Mouse (Mus musculus) megakaryocyte, embryonic 14.5 days (primary cell): ENCODE data around the gene Rps28. TPM values are rescaled to one million over a fixed set of nuclear protein-coding genes. Genes with fewer than 3 reads are reported as not detected.

Experiments used
- H3K27me3 ChIP-seq: replicated peaks from 2 replicates; pipeline ENCODE3; 2012; ENCODE audit warnings: inconsistent platforms
- H3K36me3 ChIP-seq: replicated peaks from 2 replicates; pipeline ENCODE3; 2012; ENCODE audit warnings: low read length, inconsistent platforms, mixed read lengths
- H3K4me1 ChIP-seq: 2 replicates; pipeline ENCODE4 v1.6.1; 2012; ENCODE audit warnings: inconsistent platforms
- H3K4me3 ChIP-seq: replicated peaks from 2 replicates; pipeline ENCODE3; 2012; ENCODE audit warnings: moderate library complexity, mild to moderate bottlenecking, inconsistent platforms
- H3K9me3 ChIP-seq: 2 replicates; pipeline ENCODE4 v1.6.1; 2012; ENCODE audit warnings: inconsistent platforms
- FLI1 ChIP-seq: IDR thresholded peaks from 2 replicates; pipeline ENCODE4 v1.6.1; 2012; ENCODE audit warnings: low read length, inconsistent platforms, mixed read lengths
- GATA1 ChIP-seq: IDR thresholded peaks from 3 replicates; pipeline ENCODE4 v1.6.1; 2012; ENCODE audit warnings: mixed read lengths, low read length, inconsistent platforms, borderline replicate concordance
- polyA plus RNA-seq: library from polyadenylated mRNA; stranded (reverse); fragments of >175 nt; gene quantifications from 2 replicates; pipeline ENCODE4 v1.2.3, GENCODE M21; 2012; ENCODE audit warnings: low replicate concordance; ENCODE audit not compliant: insufficient read depth

Gene Rps28
- polyA plus RNA-seq, 1 experiment, result 6,431 TPM

DNA sequence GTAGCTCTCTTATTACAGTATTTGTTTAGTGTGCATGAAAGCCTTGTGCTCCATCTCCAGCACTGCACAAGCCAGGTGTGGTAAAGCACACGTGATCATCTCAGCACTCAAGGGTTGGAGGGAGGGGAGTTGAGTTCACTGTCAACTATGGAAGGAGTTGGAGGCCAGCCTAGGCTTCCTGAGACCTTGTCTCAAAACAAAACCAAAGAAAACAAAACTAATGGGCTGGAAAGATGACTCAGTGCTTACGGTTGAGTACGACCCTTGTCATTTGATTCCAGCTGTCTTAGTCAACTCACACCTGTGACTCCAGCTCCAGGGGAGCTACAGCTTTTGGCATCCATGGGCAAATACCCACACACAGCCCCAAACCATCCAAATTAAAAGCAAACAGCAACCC, 11.9 kb downstream of the Rps28 start:
- Histone ChIP-seq H3K4me3 (peak overlapping the region; percentile 57), H3K27me3 (peaks cover 3% of the 10 kb centered on the region), H3K9me3 (no peaks in the 10 kb centered on the region), H3K36me3 (no peaks in the 10 kb centered on the region), H3K4me1 (peaks cover 45% of the 10 kb centered on the region)
- TF ChIP-seq GATA1 (no peak), FLI1 (no peak)

DNA sequence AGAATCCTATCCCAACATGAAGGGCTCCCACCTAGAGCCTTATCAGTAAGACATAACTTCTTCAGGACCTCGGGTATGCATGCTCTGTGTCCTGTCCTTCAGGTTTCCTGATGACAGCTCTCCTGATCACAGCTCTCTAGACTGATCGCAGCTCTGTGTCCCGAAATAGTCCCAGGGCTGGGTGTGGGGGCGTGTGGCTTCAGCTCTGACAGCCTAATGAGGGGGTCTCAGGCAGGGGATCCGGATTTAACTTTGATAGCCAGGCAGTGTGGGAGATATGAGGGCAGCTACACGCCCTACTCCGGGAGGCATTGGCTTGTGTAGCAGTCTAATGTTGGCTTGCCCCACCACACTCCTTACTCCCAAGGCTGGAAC, 13.2 kb downstream of the Rps28 start:
- no peak for TF ChIP-seq FLI1
- TF ChIP-seq GATA1, result no peak
- H3K27me3 ChIP-seq, result peaks cover 5% of the 10 kb centered on the region
- H3K9me3 ChIP-seq, result no peaks in the 10 kb centered on the region
- peak overlapping the region; percentile 92 for H3K4me3 ChIP-seq
- peaks cover 36% of the 10 kb centered on the region for H3K4me1 ChIP-seq
- H3K36me3 ChIP-seq, result no peaks in the 10 kb centered on the region

DNA sequence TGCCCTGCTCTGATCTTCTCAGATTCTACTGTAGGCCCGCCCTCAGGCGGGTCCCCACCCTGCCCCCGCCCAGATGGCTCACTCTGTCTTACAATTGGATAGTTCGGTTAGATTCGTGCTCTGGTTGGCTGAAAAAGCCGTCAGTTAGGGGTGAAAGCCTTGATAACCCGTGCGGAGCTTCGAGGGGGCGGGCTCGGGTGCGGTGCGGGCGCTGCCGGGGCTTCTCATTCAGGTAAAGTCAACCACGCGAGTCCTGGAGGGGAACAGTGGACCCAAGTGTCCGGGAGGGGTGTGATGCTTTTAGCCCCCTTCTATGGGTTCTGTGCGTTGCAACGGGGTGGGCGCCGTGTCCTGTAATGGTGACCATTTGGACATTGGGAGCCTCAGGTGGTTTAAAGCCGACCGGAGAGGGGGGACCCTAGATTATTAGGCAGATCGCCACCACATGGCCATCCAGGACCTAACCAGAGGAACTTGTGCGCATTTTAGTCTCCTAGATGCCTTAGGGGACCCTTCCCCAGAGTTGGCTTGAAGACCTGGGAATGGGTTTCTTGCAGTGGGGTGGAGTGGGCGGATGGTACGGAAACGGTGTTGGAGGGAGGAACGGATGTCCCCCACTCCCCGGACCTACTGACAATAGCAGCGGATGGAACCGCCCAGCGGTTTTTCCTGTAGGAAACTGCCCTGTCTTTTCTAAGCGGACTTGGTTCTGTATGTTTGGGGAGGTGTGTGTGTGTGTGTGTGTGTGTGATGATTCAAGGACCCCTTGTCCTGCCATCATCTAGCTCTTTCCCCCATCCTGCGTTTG, 13.8 kb downstream of the Rps28 start, which contains the start of gene Kank3:
TSS of gene Kank3 (plus strand) at position 186 of the 808 bp plus-strand sequence.
- H3K36me3 ChIP-seq, result no peaks in the 10 kb centered on the region
- peaks cover 36% of the 10 kb centered on the region for H3K4me1 ChIP-seq
- TF ChIP-seq GATA1, result no peak
- no peak for TF ChIP-seq FLI1
- H3K27me3 ChIP-seq, result peaks cover 5% of the 10 kb centered on the region
- no peaks in the 10 kb centered on the region for H3K9me3 ChIP-seq
- H3K4me3 ChIP-seq, result peak within 1 kb of the TSS; percentile 92

DNA sequence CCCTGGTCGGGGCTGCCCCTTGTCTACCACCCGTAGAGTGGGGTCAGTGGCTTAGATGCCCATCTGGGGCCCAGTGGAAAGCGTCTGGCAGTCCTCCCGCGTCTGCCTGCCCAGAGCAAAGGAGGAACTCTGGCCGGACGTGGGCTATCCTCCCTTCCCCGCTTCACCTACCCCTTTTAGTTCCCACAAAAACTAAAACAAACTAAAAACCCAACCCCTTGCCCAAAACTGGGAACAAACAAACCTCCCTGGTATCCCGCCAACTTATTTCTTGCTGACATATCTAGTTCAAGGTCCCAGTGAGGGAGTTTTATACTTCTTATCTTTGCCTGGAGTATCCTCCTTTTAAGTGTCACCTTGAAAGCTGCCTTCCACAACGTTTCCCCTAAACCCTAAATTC, 16.2 kb downstream of the Rps28 start:
- H3K4me3 ChIP-seq, result no peak overlapping the region
- no peaks in the 10 kb centered on the region for H3K9me3 ChIP-seq
- H3K4me1 ChIP-seq, result peaks cover 38% of the 10 kb centered on the region
- no peaks in the 10 kb centered on the region for H3K36me3 ChIP-seq
- TF ChIP-seq GATA1 (no peak), FLI1 (no peak)
- H3K27me3 ChIP-seq, result peaks cover 5% of the 10 kb centered on the region

DNA sequence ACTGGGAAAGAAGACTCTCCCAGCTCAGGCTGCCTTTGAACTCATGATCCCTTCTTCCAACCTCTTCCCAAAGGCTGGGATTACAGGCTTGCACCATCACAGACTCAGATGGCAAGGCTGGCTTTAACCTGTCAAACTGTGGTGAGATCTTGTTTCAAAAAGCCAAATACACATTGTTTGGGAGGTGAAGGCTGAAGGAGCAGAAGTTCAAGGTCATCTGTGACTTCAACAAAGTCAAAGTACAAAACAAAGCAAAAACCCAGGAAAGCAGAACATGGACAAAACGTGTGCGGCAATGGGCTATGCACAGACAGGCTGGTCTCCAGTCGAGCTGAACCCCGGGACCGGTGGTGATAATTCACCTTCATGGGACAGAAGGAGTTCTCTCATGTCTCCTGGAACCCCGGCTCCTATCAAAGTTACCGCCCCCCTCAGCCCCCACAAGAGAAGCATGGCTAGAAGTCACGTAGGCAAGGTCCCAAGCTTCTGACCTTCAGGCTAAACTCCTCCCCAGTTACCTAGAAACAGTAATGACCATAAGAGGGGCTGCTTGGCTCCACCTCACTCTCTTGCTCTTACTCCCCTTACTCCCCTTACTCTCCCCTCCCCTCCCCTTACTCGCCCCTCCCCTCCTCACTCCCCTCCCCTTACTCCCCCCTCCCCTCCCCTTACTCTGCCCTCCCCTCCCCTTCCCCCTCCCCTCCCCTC, 17.0 kb downstream of the Rps28 start:
- Histone ChIP-seq H3K4me3 (no peak overlapping the region), H3K4me1 (peaks cover 29% of the 10 kb centered on the region), H3K9me3 (no peaks in the 10 kb centered on the region), H3K27me3 (peaks cover 5% of the 10 kb centered on the region), H3K36me3 (no peaks in the 10 kb centered on the region)
- TF ChIP-seq GATA1 (no peak), FLI1 (no peak)

DNA sequence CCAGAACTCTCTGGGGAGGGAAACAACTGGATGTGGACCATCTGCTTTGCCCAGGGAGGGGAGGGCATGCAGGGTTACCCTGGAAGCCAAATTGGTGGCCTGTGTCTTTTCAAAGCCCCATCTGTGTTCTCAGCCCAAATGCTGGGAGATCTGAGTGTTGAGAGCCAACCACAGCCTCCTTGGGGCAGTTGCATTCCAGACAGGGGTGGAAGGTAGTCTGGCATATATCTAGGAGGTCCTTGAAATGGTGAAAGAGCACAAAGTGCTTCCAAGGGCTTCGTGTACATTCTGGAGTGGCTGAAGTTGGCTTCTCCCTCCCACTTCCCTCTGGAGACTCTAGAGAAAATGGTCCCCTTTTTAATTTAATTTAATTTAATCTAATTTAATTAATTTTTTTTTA, 19.6 kb downstream of the Rps28 start:
- H3K36me3 ChIP-seq, result no peaks in the 10 kb centered on the region
- H3K27me3 ChIP-seq, result peaks cover 5% of the 10 kb centered on the region
- H3K9me3 ChIP-seq, result no peaks in the 10 kb centered on the region
- H3K4me3 ChIP-seq, result no peak overlapping the region
- peaks cover 7% of the 10 kb centered on the region for H3K4me1 ChIP-seq
- TF ChIP-seq FLI1 (no peak), GATA1 (no peak)

DNA sequence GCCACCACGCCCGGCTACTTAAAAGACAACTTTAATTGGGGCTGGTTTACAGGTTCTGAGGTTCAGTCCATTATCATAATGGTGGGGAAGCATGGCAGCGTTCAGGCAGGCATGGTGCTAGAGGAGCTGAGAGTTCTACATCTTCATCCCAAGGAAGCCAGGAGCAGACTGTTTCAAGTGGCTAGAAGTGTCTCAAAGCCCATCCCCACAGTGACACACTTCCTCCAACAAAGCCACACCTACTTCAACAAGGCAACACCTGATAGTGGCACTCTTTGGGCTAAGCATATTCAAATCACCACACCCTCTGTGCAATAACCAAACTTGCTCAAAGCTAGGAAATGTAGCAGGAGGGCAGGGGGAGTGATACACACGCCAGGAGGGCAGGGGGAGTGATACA, 20.2 kb downstream of the Rps28 start:
- TF ChIP-seq FLI1, result no peak
- TF ChIP-seq GATA1, result no peak
- H3K4me1 ChIP-seq, result peaks cover 11% of the 10 kb centered on the region
- H3K4me3 ChIP-seq, result no peak overlapping the region
- H3K27me3 ChIP-seq, result peaks cover 5% of the 10 kb centered on the region
- H3K36me3 ChIP-seq, result no peaks in the 10 kb centered on the region
- no peaks in the 10 kb centered on the region for H3K9me3 ChIP-seq

DNA sequence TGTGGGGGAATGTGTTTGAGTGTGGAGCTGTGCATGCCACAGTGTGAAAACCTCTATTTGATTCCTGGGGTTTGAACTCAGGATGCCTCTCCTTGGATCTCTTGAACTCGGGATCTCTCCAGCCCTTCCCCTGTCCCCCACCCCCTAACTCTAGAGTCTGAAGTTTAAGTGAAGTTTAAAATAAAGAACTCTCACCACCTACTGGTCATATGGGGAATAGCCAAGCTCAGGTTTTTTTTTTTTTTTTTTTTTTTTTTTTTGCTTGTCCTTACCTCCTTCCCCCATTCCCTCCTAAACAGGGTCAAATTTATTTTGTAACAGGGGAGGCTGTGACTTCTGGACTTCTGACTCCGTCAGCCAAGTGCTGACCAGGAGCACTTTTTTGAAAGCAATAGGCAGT, 22.1 kb downstream of the Rps28 start:
- H3K4me1 ChIP-seq, result peaks cover 12% of the 10 kb centered on the region
- no peaks in the 10 kb centered on the region for H3K36me3 ChIP-seq
- peaks cover 5% of the 10 kb centered on the region for H3K27me3 ChIP-seq

DNA sequence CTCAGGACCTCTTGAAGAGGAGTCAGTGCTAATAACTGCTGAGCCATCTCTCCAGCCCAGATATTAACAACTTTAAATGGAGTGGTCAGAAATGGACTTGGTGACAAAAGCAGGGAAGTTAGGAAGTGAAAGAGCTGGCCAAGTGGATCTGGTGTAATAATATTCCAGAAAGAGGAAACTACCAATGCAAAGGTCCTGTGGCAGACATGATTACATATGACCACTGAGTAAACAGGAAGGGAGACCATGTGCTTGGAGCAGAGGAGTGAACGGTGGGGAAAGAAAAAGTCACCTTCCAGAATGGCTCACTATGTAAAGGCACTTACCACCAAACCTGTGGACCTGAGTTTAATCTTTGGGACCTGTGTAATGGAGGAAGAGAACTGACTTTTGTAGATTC, 25.1 kb downstream of the Rps28 start:
- Histone ChIP-seq H3K9me3 (no peaks in the 10 kb centered on the region), H3K27me3 (no peaks in the 10 kb centered on the region), H3K4me1 (peaks cover 7% of the 10 kb centered on the region), H3K36me3 (no peaks in the 10 kb centered on the region), H3K4me3 (no peak overlapping the region)
- TF ChIP-seq GATA1 (no peak), FLI1 (no peak)

More for the DNA sequence above, 22.1 kb downstream of the Rps28 start:
- TF ChIP-seq FLI1 (no peak), GATA1 (no peak)
- H3K4me3 ChIP-seq, result no peak overlapping the region
- no peaks in the 10 kb centered on the region for H3K9me3 ChIP-seq

DNA sequence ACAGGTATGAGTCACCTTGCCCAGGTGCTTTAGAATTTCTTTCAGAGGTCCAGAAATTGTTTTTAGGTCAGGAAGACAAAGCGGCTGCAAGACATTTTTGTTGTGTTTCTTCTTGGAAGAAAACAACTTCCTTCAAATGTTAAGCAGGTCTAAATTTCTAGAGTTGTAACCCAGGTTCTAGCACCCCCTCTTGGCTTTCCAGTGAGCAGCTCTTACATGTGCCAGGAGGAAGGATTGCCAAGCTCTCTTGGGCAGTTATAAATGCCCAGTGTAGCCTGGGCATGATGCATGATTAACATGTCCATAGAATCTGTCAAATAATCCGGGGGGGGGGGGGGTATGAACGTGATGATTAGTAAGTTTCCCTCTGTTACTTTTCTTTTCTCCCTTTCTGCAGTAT, 26.1 kb downstream of the Rps28 start:
- Histone ChIP-seq H3K9me3 (no peaks in the 10 kb centered on the region), H3K4me1 (peaks cover 5% of the 10 kb centered on the region; the same call in 1 of the 2 replicates), H3K4me3 (no peak overlapping the region), H3K27me3 (no peaks in the 10 kb centered on the region), H3K36me3 (no peaks in the 10 kb centered on the region)
- TF ChIP-seq FLI1, result no peak
- TF ChIP-seq GATA1, result no peak
